Mouse (Mus musculus) cortical plate, adult 2 months (tissue): ENCODE measurements around the gene Lonp2.

Source experiments
- CTCF ChIP-seq: fragments of 200-500 bp; IDR thresholded peaks from 2 replicates; pipeline ENCODE4 v1.5.1; 2011; ENCODE audit warnings: mild to moderate bottlenecking, control low read depth, low read length; ENCODE audit not compliant: insufficient read depth; ENCODE audit errors: extremely low read depth
- POLR2A ChIP-seq: fragments of 200-500 bp; IDR thresholded peaks from 2 replicates; pipeline ENCODE4 v1.6.1; 2011; ENCODE audit warnings: mild to moderate bottlenecking, low read length, control low read depth; ENCODE audit not compliant: insufficient read depth; ENCODE audit errors: extremely low read depth

DNA sequence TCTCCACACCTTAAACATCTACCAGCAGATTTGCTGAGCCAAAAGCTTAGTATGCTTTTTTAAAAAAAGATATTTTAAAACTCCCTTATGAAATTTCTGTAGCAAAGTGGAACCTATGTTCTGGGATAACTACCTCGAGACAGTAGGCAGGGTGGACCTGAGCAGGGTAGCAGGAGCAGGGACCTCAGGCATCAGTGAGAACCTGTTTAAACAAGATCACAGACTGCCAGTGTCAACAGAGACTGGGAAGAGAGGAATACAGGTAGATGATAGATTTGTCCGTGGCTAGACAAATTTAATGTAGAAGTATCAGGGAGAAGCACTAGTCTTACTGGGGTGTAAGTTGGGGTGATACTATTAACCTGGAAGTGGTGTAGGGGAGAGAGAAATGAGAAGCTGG lies 10.0 kb upstream of the Lonp2 start:
- TF ChIP-seq POLR2A (no peak), CTCF (no peak)
